Mouse (Mus musculus): Measurements from ENCODE around the gene Cxcl14.

DNA sequence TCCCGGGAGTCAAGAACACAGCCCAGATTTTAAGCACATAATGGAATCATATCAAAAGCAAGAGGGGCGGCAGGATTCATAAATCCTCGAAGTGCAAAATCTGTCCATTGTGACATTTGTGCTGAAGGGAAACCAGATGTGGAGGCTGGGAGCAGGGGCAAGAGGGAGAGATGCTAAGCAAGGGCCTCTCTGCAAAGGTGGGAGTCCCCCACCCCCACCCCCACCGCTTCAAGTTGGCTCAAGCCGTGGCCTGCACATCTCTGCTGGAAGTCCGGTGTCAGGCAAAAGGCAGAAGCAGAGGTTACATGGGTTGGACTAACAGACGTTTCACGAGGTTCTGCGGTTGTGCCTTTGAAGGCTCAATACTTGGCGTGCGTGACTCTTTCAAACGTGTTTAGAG is 8.7 kb upstream of the Cxcl14 start:
- no peak for TF ChIP-seq ZC3H11A (IDR thresholded peaks at IDR 0.05; ENCODE audit: borderline replicate concordance, low read depth, low read length)
- no peak for TF ChIP-seq ZNF384 (IDR thresholded peaks at IDR 0.05; ENCODE audit: low read depth, low read length)
- no peak for TF ChIP-seq MAFK (IDR thresholded peaks at IDR 0.05; ENCODE audit: insufficient read depth, low read depth, low read length)
- no peak for TF ChIP-seq HCFC1 (IDR thresholded peaks at IDR 0.05; ENCODE audit: borderline replicate concordance, insufficient read depth, low read length)
- TF ChIP-seq CHD2 (IDR thresholded peaks at IDR 0.05; ENCODE audit: low read depth, low read length): no peak

All from ES-E14 (cell line).